Mouse (Mus musculus) urinary bladder, postnatal 4 days (tissue): ENCODE results near the gene Arl13b.

Source experiments
- DNase-seq, 2 experiments: peaks; one replicate each; pipeline ENCODE4 v3.0.0; 2021 to 2022; ENCODE audit warnings: low spot score in 2 of 2

The Arl13b gene

DNA sequence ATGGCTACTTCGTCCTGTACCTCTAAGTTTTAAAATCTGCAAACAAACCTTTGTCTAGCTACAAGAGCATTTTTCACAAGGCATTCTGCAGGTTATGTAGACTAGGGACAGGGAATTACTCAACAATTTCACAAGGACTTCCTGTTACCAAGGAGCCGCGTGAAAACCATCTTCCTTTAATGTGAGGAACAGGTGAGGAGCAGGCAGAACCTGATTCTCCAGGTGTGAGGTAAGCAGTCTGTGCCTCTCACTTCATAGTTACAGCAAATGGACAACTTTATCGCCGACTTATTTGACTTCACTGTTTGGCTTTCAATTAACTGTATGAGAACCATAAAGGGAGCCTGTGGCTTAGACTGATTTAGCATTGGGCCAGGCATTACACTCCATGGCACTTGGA is 32.3 kb downstream of the Arl13b start, which contains the start of gene Stx19:
Stx19 (plus strand) TSS at position 186 of the 400 bp plus-strand sequence.
- no peak for DNase-seq

DNA sequence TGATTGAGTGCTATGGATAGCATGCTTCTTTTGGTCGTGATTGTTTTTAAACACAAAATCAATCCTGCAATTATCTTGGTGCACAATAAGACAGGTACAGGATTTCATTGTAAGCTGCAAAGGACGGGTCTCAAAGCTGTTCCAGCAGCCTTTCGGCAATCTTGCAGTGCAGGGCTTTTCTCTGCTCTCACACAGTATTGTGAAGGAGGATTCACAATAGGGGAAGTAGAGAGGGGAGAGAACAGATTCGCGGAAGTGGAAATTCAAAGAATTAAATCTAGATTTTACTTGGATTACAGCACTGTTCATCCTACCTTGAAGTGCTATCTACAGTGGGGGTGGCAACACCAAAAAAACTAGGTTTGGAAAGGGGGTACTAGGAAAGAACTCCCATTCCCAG is 33.0 kb downstream of the Arl13b start:
- no peak for DNase-seq

DNA sequence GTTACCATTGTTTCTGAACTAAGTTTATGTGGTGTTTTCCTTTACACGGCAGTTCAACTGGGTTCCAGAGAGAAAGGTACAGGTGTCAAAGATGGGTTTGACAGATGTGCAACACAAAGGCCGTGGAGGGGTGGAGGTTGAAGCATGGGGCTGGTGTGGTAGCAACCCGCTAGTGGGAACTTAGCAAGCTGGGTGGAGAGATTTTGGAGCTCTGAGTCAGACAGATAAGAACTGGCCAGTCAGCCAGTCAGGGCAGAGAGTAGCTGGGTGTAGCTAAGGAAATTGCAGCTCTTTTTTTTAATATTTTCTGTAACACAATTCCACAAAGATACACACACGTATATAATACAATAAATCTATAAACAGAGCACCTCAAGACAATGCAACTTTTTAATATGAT is 36.0 kb downstream of the Arl13b start:
- DNase-seq = no peak

DNA sequence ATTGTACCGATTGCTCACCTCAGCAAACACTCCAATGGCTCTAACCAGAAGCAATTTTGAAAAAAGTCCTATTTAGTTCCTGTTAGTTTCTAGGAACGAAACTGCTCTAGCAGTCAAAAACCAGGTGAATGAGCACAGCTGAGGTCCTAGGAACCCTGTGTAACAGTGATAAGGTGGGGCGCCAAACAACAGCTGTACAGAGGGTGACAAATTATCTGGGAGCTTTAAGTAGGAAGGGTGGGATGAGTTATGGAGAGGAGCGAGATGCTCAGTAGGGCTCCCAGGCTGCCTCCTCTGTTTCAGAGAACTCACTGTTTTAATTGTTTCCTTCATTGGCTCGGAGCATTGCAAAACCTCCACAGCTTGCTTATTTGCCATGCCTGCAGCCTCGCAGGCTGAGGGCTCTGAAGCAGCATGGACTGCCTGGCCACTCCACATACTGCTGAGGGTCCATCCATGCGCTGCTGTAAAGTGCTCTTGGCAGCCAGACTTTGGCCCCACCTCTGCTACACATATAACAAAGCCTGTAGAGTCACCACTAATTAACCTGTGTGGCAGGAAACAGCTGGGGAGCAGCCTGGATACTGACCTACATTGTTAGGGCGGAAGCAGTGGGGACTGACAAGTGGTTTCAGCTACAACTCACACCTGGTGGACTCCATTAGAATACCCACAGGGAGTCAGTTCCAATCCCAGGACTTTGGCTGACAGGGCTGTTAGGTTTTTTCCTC is 39.4 kb downstream of the Arl13b start:
- no peak for DNase-seq

DNA sequence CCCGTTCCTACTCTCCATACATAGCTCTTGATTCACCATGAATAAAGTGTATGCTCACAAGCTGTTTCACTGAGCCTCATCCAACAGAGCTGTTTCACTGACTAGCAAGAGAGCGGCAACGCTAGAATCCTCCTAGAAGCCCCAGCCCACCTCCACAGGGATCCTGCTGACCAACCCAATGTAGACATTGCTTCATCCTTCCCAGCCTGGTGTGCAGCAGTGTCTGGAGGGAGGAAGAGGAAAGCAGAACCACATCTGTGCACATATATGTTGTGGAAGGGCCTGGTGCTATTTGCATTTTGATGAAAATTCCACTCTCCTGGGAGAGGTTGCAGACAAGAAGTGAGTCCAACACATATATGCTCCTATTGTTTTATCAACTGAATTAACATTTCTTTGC is 42.2 kb downstream of the Arl13b start:
- no peak for DNase-seq

DNA sequence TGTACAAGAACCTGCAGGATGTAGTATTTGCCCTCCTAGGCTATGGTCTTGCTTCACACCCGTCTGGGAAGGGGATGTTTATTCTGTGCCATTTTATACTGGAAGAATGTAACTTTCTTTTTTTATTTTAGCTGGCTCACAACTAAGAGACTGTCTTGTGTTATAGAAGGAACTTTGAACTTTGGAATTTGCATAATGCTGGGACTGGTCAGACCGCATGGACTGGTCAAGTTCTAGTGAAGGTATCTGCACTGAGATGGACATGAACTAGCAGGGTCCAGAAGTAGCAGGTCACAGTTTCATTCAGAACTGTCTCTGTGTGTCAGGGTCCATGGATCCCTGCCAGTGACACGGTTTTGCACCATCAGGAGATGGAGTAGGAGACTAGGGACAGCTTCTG is 47.0 kb downstream of the Arl13b start:
- DNase-seq = no peak

DNA sequence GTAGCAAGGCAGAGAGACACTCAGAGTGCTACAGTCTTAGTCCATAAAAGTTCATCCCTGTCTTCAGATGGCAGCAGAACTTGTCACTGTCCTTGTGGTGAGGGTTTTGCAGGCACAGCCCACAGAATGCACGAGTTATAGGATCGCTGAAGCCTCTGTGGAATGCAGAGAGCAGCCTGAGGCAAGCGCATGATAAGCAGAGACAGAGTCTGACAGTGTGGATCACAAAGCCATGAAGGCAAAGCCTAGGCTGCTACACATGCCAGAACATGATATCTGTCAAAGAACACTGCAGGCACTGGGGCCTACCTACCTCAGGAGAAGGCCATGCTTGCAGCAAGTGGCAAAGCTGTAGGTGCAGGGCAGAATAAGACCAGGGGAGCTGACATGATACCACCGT is 47.4 kb downstream of the Arl13b start:
- no peak for DNase-seq

DNA sequence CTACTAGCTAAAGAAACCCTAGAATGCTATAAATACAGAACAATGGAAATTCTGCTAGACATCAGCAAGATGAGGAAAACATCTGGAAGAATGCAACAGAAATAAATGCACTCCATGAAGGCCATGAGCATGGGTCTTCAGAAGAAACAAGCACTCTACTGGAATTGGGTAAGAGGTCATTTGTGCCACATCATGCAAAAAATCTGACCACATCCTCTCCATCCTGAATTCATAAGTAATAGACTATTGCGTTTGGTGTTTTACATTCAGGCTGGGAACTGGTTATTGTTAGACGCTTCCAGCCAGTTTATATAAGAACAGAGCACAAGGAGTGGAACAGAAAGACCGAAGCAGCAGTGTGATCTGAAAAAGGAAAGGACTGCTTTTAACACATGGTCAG is 48.0 kb downstream of the Arl13b start:
- DNase-seq = no peak

DNA sequence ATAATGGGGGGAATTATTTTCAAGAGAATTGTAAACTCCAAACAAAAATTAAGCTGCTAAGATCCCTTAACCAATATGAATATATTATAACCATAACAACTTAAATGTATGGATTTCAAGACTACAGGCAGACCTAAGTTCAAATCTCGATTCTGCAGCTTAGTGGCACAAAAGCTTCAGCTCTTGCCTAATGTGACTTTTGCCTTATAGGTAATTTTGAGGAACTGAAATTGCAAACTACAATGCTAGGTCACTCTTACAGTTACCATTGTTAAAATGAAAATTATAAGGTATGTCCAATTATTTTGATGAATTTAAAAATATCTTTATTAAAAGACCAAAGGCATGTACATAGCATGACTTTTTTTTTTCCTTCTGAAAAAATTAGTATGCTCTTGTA is 50.2 kb downstream of the Arl13b start:
- DNase-seq = no peak

DNA sequence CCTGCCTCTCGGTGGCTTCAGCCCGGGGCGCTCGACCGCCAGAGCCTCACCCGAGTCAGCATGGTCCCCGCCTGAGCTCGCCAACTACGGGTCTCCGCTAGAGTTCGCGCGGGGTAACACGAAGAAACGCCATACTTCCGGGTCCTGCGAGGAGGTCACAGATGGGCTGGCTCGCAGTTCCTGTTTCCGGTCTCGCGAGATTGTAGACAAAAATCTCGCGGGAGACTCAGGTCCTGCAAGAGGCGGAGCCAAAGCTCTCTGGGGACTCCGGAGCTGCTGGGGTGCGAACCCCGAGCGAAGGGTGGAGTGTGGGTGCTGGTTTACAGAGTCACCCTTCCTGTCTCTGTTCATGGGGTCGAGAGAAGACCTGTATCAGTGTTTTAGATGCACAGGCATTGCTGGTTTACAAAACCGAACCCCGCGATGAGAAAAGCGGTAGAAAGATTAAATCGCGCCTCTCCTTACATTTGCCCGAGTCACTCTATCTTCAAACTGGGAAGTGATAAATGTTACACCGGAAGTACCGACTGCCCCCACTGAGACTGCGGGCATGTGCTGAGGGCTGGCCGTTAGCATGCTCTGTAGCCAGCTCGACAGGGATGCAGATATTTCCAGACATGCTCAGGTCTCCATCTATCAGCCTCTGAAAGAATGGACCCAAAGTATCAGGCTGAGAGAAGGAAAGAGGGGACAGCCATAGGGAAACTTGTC is 60.1 kb downstream of the Arl13b start, which contains the start of gene Nsun3:
Nsun3 (minus strand) TSS at position 198 of the 711 bp plus-strand sequence.
- peak; percentile 88 to 89 for DNase-seq

DNA sequence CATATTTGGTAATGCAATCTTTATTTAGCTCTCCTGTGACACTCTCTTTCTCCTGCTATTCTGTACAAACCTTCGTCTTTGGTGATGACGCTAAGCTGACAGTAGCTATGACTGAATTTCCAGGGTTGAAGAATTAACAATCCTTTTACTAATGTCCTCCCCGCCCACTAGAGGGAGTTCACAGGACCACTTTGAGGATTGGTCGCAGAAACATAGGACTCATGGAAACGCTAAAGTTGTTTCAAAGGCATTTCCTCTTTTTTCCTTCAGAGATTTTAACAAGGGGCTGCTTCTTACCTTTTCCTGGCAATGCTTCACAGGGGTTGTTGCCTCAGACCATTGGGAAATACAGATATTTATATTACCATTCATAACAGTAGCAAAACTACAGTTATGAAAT is 64.6 kb downstream of the Arl13b start:
- DNase-seq = no peak

DNA sequence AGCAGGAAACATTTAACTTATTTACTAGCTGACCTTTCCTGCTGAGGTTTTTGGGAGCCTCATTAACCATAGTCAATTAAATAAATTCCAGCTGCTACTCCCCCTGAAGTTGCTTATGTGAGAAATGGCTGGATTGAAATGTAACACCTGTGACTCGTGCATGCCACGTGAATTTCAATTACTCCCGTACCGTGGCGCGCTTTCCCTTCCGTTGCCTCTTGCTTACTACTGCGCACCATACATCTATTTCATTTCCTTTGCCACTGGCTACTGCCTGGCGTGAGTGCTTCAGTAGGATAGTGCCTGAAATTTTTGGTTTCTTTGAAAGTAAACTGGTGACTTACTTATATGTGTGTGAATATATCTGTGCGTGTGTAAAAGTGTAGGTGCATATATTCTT is 68.6 kb downstream of the Arl13b start:
- no peak for DNase-seq

DNA sequence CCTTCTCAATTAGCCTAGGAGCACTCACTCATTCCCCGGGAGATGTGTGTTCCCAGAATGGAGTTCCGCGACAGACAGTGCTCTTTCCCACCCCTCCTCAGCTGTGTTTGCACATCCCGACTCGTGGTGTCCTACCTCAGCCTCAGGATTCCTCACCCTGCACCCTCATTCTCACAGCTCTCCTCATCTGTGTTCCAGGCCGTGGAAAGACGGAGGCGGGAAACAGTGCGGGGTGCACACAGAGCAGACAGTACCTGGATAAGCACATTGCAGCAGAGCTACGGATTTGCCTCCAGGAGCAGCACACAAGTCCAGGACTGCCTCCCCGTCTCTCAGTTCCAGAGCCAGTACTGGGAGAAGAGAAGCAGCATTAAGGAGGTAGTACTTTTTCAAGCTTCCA is 70.8 kb downstream of the Arl13b start:
- DNase-seq = no peak

DNA sequence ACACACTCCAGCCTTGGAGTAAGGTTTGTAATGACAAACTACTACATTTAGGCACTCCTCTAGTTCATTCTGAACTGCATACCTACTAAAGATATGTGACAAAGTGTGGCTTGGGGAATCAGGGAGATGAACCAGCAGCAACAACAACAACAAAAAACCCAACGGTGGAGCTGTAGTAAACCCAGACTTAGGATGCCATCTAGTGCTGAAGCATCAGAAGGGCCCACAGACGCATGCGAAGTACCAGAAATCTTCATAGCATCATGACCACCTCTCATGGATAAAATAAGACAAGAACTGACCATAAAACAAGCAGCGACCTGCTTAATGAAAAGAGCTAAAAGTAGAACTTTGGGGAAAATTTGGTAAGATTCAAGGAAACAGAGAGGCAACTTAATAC is 73.4 kb downstream of the Arl13b start:
- DNase-seq = no peak

DNA sequence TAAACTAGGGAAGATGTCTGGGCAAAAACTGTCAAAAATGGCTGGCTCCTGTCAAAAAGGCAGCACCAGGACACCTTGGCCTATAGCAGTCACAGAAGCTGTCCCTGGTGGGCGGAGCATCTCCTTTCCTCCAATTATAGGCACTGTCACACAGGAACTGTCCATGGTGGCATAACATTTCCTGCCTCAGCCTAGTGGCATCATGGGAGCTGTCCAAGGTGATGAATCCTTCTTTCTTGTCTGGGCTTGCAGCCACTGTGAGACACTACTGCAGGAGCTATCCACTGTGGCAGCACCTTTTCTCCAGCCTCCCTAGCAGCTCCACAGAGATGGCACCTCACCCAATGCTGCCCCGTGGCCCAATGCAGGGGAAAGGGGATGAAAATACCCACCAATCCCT is 88.5 kb downstream of the Arl13b start:
- DNase-seq = no peak

DNA sequence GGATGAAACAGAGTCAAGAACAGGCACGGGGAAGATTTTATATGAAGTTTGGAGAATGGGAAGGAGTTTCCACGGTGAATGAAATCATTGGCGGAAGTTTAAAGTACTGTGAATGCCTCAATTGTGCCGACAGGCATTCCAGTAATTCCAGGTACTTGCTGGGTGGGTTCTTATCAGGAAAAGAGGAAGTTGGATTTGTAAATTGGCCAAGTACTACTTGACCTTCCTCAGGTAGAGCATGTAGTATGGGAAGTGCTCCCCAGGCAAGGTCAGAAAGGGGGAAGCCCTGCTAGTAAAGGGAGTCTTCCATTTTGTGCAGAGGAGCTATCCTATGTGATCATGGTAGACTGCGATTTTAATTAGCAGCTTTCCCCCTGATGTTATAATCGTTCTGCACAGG is 91.5 kb downstream of the Arl13b start:
- no peak for DNase-seq

DNA sequence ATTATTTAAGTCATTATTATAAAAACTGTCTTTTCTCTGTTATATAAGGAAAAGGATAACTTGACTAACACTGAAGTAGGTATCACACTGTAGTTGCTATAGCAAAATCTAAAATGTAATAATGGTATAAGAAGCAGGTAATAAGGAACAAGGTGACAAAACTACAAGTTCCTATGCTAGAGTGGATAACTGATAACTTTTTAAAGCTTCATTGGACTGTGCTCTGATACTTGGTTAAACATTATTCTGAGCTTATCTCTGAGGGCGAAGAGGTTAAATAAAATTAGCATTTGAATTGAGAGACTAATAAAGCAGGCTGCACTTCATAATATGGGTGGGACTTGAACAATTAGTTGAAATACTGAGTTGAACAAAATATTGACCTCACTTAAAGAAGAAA is 93.2 kb downstream of the Arl13b start:
- DNase-seq = no peak

DNA sequence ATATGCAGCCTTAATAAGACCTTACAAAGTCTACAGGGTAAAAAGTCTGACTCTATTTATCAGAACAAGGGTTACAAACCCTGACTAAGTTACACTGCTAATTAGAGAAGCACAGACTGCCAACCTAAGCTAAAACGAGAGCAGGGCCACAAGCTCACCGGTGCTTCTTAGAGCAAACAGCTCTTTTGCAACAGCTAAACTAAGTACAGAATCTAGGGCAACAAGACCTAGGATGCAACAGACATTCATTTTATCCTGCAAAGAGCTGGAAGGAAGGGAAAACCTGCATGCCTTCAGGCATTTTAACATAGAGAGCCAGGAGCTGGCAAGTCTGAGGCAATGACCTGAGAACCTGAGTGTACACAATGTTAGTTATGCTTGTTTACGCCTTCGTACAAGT is 93.8 kb downstream of the Arl13b start:
- no peak for DNase-seq

DNA sequence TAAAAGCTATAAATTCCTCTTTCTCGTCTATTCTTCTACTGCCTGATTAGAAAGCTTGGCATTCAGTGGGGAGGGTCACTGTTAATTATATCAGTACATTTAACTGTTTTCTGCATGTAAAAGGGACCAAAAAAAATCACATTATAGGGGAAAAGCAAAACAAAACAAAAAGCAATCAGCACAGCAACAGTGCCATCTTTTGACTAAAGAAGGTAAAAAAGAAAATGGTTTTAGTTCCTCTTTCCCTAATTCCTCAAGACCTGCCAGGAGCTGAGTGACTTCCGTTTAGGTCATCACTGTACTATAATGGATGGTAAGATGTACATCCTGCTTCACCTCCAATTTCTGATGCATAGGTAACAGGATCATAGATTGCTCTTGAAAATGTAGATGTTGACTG is 101.0 kb downstream of the Arl13b start:
- DNase-seq = no peak
